Mouse (Mus musculus) lung, adult 2 months (tissue): ENCODE measurements around the gene Lrfn4.

Experiments used
- CTCF ChIP-seq: fragments of 200-500 bp; IDR thresholded peaks from 2 replicates; pipeline ENCODE4 v1.5.1; 2011; ENCODE audit warnings: mild to moderate bottlenecking, low read length, control low read depth; ENCODE audit not compliant: insufficient read depth
- POLR2A ChIP-seq: fragments of 200-500 bp; IDR thresholded peaks from 2 replicates; pipeline ENCODE4 v1.6.1; 2011; ENCODE audit warnings: low read depth, mild to moderate bottlenecking, control low read depth, low read length, borderline replicate concordance; ENCODE audit errors: extremely low read depth

DNA sequence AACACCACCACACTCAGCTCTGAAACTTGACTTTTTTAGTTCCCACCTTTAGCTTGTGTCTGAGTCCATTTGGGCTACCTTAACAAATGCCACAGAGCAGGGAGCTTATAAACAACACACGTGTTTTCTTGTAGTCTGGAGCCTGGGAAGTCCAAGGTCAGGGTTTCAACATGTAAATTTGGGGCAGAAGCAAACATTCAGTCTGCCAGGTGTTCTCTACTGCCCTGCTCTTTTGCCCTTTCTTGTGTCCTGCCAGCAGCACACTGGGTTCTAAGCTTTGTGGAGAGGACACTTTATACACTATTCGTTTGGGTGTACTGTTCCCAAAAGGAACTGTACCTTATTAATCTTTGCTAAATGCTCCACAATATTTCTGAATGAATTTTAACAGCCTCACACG, 27.0 kb downstream of the Lrfn4 start:
- TF ChIP-seq POLR2A = no peak
- TF ChIP-seq CTCF = no peak
